Mouse (Mus musculus): ENCODE data around the gene Myo7a.

GRCm38 (mm10) chr7:98125473-98125872 is 6.1 kb upstream of the Myo7a start:
- TF ChIP-seq CTCF (IDR thresholded peaks at IDR 0.05; ENCODE audit: low read depth, low read length) (no peak), GATA1 (IDR thresholded peaks at IDR 0.05; ENCODE audit: borderline replicate concordance, low read length) (no peak)

Measured in G1E (cell line).